Mouse (Mus musculus) bone marrow macrophage, adult 2 months (primary cell): ENCODE data around the gene Abcf2.

Source experiments
- CTCF ChIP-seq: IDR thresholded peaks from 2 replicates; pipeline ENCODE4 v1.5.1; 2012; ENCODE audit warnings: low read depth, mild to moderate bottlenecking, low read length, moderate library complexity
- POLR2A ChIP-seq: IDR thresholded peaks from 2 replicates; pipeline ENCODE4 v1.6.1; 2012; ENCODE audit warnings: mild to moderate bottlenecking, low read depth, low read length, borderline replicate concordance

DNA sequence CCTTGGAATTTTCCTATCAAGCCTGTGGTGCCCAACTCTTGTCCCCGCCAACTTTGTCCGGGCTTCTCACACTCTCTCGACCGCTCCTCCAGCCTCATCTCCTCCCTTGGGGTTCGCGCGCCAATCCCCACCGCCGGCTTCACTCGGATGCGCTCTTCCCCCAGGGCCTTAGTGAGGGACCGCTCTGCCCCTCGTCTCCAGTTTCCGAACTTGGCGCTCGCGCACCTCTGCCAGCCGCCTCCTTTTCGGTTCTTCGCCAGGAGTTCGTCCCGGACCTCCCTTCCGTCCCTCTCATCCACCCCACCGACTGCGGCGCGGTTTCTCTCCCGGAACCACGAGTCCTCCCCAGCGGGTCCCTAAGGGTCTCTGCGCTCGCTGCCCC, 475 bp downstream of the Abcf2 start:
- no peak for TF ChIP-seq POLR2A
- no peak for TF ChIP-seq CTCF
